Mouse (Mus musculus) midbrain, embryonic 15.5 days (tissue): ENCODE data around the gene 1700016C15Rik. TPM values are rescaled to one million over a fixed set of nuclear protein-coding genes. Genes with fewer than 3 reads are reported as not detected.

Source experiments
- ATAC-seq: fragments of 200-750 bp; cut with Nextera tagmentation; replicated peaks from 2 replicates; pipeline ENCODE4 v1.8.0; 2017; ENCODE audit warnings: moderate TSS enrichment
- H3K27ac ChIP-seq: fragments of 300-500 bp; sonication (generic); 2 replicates; pipeline ENCODE4 v1.5.1; 2015; ENCODE audit warnings: mild to moderate bottlenecking, inconsistent platforms
- H3K27me3 ChIP-seq: fragments of 300-500 bp; sonication (generic); replicated peaks from 2 replicates; pipeline ENCODE4 v1.6.1; 2015; ENCODE audit warnings: inconsistent platforms
- H3K36me3 ChIP-seq: fragments of 300-500 bp; sonication (generic); replicated peaks from 2 replicates; pipeline ENCODE4 v1.6.1; 2015; ENCODE audit warnings: inconsistent platforms
- H3K4me1 ChIP-seq: fragments of 300-500 bp; sonication (generic); 2 replicates; pipeline ENCODE4 v1.6.1; 2015; ENCODE audit warnings: inconsistent platforms
- H3K4me2 ChIP-seq: fragments of 300-500 bp; sonication (generic); 2 replicates; pipeline ENCODE4 v1.6.1; 2015; ENCODE audit warnings: inconsistent platforms, mild to moderate bottlenecking, moderate library complexity
- H3K4me3 ChIP-seq: fragments of 300-500 bp; sonication (generic); 2 replicates; pipeline ENCODE4 v1.5.1; 2015; ENCODE audit warnings: mild to moderate bottlenecking, inconsistent platforms
- H3K9ac ChIP-seq: fragments of 300-500 bp; sonication (generic); 2 replicates; pipeline ENCODE4 v1.6.1; 2015; ENCODE audit warnings: mild to moderate bottlenecking, inconsistent platforms
- H3K9me3 ChIP-seq: fragments of 300-500 bp; sonication (generic); 2 replicates; pipeline ENCODE4 v1.6.1; 2016; ENCODE audit warnings: inconsistent platforms
- WGBS: fragments of 180-500 bp; shearing (Covaris S2); methylation state at CpG from one replicate; pipeline ENCODE4 v1.1.7; 2015; ENCODE audit warnings: mixed read lengths; 5-methylcytosine and 5-hydroxymethylcytosine counted together
- polyA plus RNA-seq: library from polyadenylated mRNA; unstranded; fragments of >200 nt; fragmentation: Nextera tagmentation; extraction: Ambion mirVana; gene quantifications from 2 replicates; pipeline ENCODE4 v1.2.1, GENCODE M21; 2015

1700016C15Rik gene
- polyA plus RNA-seq, 1 experiment from 2014 or later: not detected

- Histone ChIP-seq H3K9me3 (no peaks in the 10 kb centered on the region), H3K27me3 (no peaks in the 10 kb centered on the region), H3K27ac (no peak overlapping the region), H3K9ac (no peak overlapping the region), H3K36me3 (peaks cover 28% of the 10 kb centered on the region), H3K4me1 (no peaks in the 10 kb centered on the region), H3K4me2 (no peak overlapping the region), H3K4me3 (no peak overlapping the region)
- no peak for ATAC-seq
Measured at GRCm38 (mm10) chr1:177768931-177769330, 39.3 kb downstream of the 1700016C15Rik start.

DNA sequence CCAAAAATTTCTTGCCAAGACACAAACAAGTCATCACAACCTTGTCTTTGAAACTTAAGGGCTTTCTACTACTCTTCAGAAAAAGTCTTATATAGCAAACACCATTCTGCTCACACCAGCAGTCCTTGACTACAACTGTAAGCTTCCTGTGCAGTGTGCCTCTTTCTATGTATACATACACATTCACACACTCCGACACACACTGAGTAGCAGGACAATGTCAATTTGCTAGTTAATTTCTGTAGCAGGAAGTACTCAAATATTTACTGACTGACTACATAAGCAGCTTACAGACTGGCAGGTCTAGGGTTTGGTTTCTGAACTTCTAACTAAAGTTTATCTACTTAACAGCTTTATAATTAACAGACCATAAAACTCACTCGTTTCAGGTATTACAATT, 47.8 kb downstream of the 1700016C15Rik start:
- Histone ChIP-seq H3K9ac (no peak overlapping the region), H3K4me2 (no peak overlapping the region), H3K4me1 (no peaks in the 10 kb centered on the region), H3K9me3 (no peaks in the 10 kb centered on the region), H3K4me3 (no peak overlapping the region), H3K27ac (no peak overlapping the region), H3K36me3 (peaks cover 13% of the 10 kb centered on the region; the same call in 1 of the 2 replicates), H3K27me3 (no peaks in the 10 kb centered on the region)
- ATAC-seq: no peak
- 87% methylated on average over 2 of the region's 2 CpGs for WGBS

DNA sequence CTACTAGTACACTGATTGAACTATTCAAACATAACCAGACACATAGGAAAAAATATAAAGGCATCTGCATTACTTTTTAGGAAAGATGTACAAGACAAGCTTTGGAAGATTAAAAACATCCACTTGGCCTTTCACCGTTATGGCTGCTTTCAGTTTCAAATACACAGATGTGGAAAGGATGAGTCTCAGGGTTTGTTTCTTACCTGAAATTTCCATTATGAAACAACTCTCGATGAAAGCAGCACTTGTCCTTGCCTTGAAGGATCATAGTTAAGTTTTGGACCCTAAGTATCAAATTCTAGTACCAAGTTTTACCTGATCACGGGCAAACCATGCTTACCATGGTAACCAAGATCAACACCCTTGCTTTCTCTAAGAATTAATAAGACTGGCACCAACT, 63.2 kb downstream of the 1700016C15Rik start:
- Histone ChIP-seq H3K9me3 (no peaks in the 10 kb centered on the region), H3K4me3 (no peak overlapping the region), H3K27me3 (no peaks in the 10 kb centered on the region), H3K4me2 (no peak overlapping the region), H3K9ac (no peak overlapping the region), H3K4me1 (peaks cover 10% of the 10 kb centered on the region), H3K27ac (no peak overlapping the region), H3K36me3 (no peaks in the 10 kb centered on the region)
- WGBS: 86% methylated on average over 3 of the region's 3 CpGs
- ATAC-seq: no peak

DNA sequence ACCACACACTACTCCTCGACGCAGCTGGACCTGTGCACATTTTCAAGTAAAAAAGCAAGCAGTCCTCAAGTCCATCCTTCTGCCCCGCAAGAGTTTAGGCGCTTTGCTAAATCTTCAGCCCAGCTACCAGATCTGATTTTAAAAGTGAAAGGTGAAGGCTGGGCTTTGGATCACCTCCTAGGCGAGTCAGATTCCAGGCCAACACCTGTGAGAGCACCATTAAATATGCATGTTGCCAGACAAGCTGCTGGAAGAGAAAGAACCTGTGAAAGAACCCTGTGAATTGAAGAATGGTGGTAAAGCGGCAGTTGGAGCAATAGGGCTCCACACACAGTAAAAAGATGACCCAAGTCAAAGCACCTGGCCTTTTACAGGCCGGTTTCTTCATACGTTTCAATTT, 65.3 kb downstream of the 1700016C15Rik start:
- no peak for ATAC-seq
- WGBS: 6% methylated on average over 8 of the region's 8 CpGs
- peak overlapping the region; percentile 30; the same call in 1 of the 2 replicates for H3K9ac ChIP-seq
- no peak overlapping the region for H3K27ac ChIP-seq
- H3K27me3 ChIP-seq: no peaks in the 10 kb centered on the region
- peak overlapping the region; percentile 97 for H3K4me3 ChIP-seq
- H3K9me3 ChIP-seq: no peaks in the 10 kb centered on the region
- peak overlapping the region; percentile 74 for H3K4me2 ChIP-seq
- peaks cover 10% of the 10 kb centered on the region for H3K4me1 ChIP-seq
- H3K36me3 ChIP-seq: no peaks in the 10 kb centered on the region

GRCm38 (mm10) chr1:177795421-177796192, 66.0 kb downstream of the 1700016C15Rik start:
- peaks cover 10% of the 10 kb centered on the region for H3K4me1 ChIP-seq
- H3K27me3 ChIP-seq: no peaks in the 10 kb centered on the region
- H3K9ac ChIP-seq: peak overlapping the region; percentile 88
- H3K27ac ChIP-seq: peak overlapping the region; percentile 90
- H3K9me3 ChIP-seq: no peaks in the 10 kb centered on the region
- peak overlapping the region; percentile 74 for H3K4me2 ChIP-seq
- peak overlapping the region; percentile 97 for H3K4me3 ChIP-seq
- H3K36me3 ChIP-seq: no peaks in the 10 kb centered on the region
- ATAC-seq: peak; percentile 60; the same call in 1 of the 2 replicates
- under 1% methylated on average over 41 of the region's 41 CpGs for WGBS

DNA sequence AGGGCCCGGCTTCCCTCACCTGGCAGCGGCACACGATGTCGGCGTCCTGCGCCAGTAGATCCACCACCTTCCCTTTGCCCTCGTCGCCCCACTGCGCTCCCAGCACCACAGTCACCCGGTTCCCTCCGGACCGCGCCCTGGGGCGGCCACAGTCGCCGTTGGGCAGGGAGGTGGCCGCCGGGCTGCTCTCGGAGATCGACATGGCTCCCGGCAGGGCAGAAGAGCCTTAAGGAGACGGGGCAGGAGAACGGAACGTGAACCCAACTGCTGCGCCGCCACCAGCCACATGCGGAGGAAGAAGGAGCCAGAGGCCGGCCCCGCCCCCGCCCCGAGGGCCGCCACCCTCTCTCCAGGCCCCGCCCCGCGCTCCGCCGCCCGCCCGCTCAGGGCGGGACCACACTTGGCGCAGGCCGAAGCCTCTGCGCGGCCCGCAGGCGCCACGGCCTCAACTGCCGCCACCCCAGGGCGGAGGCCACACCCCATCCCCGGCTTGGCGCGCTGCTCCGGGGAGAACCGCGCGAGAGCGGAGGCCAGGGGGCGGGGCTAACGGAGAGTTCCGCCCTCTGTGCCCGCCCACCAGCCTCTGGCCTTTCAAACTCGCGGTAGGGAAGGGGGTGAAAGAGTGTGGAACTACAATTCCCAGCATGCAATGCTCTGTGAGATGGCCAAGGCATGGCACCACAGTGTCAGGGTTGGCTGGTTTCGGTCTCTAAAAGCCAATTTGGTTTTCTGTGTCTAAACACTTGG, 66.8 kb downstream of the 1700016C15Rik start, which contains the start of gene Adss:
Adss (minus strand) TSS at position 319 of the 747 bp plus-strand sequence.
- Histone ChIP-seq H3K4me1 (peaks cover 10% of the 10 kb centered on the region), H3K27ac (peak within 1 kb of the TSS; percentile 90), H3K4me2 (peak within 1 kb of the TSS; percentile 74), H3K9ac (peak within 1 kb of the TSS; percentile 88), H3K36me3 (no peaks in the 10 kb centered on the region), H3K27me3 (no peaks in the 10 kb centered on the region), H3K4me3 (peak within 1 kb of the TSS; percentile 97), H3K9me3 (no peaks in the 10 kb centered on the region)
- peak; percentile 99 for ATAC-seq
- 0% methylated on average over 46 of the region's 64 CpGs for WGBS

- 0 out of 2 replicates have a peak overlapping the region, but pooled peaks have one; percentile 90 for H3K27ac ChIP-seq
- H3K4me2 ChIP-seq: 0 out of 2 replicates have a peak overlapping the region, but pooled peaks have one; percentile 74
- H3K9ac ChIP-seq: no peak overlapping the region
- H3K9me3 ChIP-seq: no peaks in the 10 kb centered on the region
- no peaks in the 10 kb centered on the region for H3K36me3 ChIP-seq
- H3K27me3 ChIP-seq: no peaks in the 10 kb centered on the region
- H3K4me3 ChIP-seq: no peak overlapping the region
- peaks cover 10% of the 10 kb centered on the region for H3K4me1 ChIP-seq
- WGBS: 76% methylated on average over 8 of the region's 8 CpGs
- no peak for ATAC-seq
Measured at GRCm38 (mm10) chr1:177797151-177797755, 67.6 kb downstream of the 1700016C15Rik start.

Other genes starting within 250 kb of the 1700016C15Rik start
- gene Adss, start 66.7 kb downstream of the 1700016C15Rik start, polyA plus RNA-seq: 49.6 and 49.7 TPM in 2 replicates